Mouse (Mus musculus) lung, embryonic 15.5 days (tissue): ENCODE data around the gene Creb3l1. TPM values are rescaled to one million over a fixed set of nuclear protein-coding genes. Genes with fewer than 3 reads are reported as not detected.

Experiments
- microRNA-seq: library from miRNA; unstranded; fragments of <30 nt; microRNA quantifications from one replicate; pipeline ENCODE4, GENCODE M21; 2016
- polyA plus RNA-seq: library from polyadenylated mRNA; unstranded; fragments of >200 nt; fragmentation: Nextera tagmentation; extraction: Ambion mirVana; gene quantifications from 2 replicates; pipeline ENCODE4 v1.2.1, GENCODE M21; 2015

Creb3l1 gene
- polyA plus RNA-seq, 1 experiment from 2014 or later = 11.5 TPM

Small RNAs within 50 kb of the gene (microRNA-seq; reads per million reads assigned to microRNA genes)
- gene Mir6999 = not detected

Other genes starting within 250 kb of the Creb3l1 start
- 0.14 TPM in 1 of 2 replicates, not detected in the other for gene Chrm4, start 97.3 kb downstream of the Creb3l1 start, polyA plus RNA-seq
- 858 and 992 TPM in 2 replicates for gene Mdk, start 92.2 kb downstream of the Creb3l1 start, polyA plus RNA-seq
- 0.35 and 0.75 TPM in 2 replicates for gene Gm9821, start 78.8 kb downstream of the Creb3l1 start, polyA plus RNA-seq
- 52.3 and 54.0 TPM in 2 replicates for gene Dgkz, start 48.6 kb downstream of the Creb3l1 start, polyA plus RNA-seq
- 22.5 and 29.9 TPM in 2 replicates for gene Phf21a, start 68.6 kb upstream of the Creb3l1 start, polyA plus RNA-seq